Mouse (Mus musculus) intestine, embryonic 16.5 days (tissue): ENCODE data around the gene Nubpl. TPM values are rescaled to one million over a fixed set of nuclear protein-coding genes. Genes with fewer than 3 reads are reported as not detected.

Experiments used
- ATAC-seq: fragments of 200-750 bp; cut with Nextera tagmentation; 2 replicates; pipeline ENCODE4 v1.8.0; 2017; ENCODE audit warnings: moderate TSS enrichment, moderate library complexity
- H3K27ac ChIP-seq: fragments of 300-500 bp; sonication (generic); 2 replicates; pipeline ENCODE4 v1.5.1; 2014; ENCODE audit warnings: mild to moderate bottlenecking, low read length
- H3K27me3 ChIP-seq: fragments of 300-500 bp; sonication (generic); replicated peaks from 2 replicates; pipeline ENCODE4 v1.6.1; 2014; ENCODE audit warnings: low read length, control low read depth, mixed read lengths; ENCODE audit not compliant: control insufficient read depth, insufficient read depth
- H3K36me3 ChIP-seq: fragments of 300-500 bp; sonication (generic); 2 replicates; pipeline ENCODE4 v1.6.1; 2014; ENCODE audit warnings: low read length, control low read depth; ENCODE audit not compliant: control insufficient read depth, insufficient read depth
- H3K4me1 ChIP-seq: fragments of 300-500 bp; sonication (generic); 2 replicates; pipeline ENCODE4 v1.6.1; 2014; ENCODE audit warnings: low read length, control low read depth, mixed read lengths; ENCODE audit not compliant: control insufficient read depth, insufficient read depth
- H3K4me2 ChIP-seq: fragments of 300-500 bp; sonication (generic); 2 replicates; pipeline ENCODE4 v1.6.1; 2014; ENCODE audit warnings: low read depth, low read length, control low read depth
- H3K4me3 ChIP-seq: fragments of 300-500 bp; sonication (generic); 2 replicates; pipeline ENCODE4 v1.5.1; 2014; ENCODE audit warnings: mild to moderate bottlenecking, low read length
- H3K9ac ChIP-seq: fragments of 300-500 bp; sonication (generic); 2 replicates; pipeline ENCODE4 v1.6.1; 2014; ENCODE audit warnings: low read depth, low read length
- H3K9me3 ChIP-seq: fragments of 300-500 bp; sonication (generic); 2 replicates; pipeline ENCODE4 v1.6.1; 2016; ENCODE audit warnings: low read length, control low read depth; ENCODE audit not compliant: control insufficient read depth
- WGBS: fragments of 180-500 bp; shearing (Covaris S2); extraction: QIAGEN DNeasy Blood & Tissue Kit; methylation state at CpG from one replicate; pipeline ENCODE4 v1.1.7; 2014; 5-methylcytosine and 5-hydroxymethylcytosine counted together
- polyA plus RNA-seq: library from polyadenylated mRNA; unstranded; fragments of >200 nt; fragmentation: Nextera tagmentation; extraction: Ambion mirVana; gene quantifications from 2 replicates; pipeline ENCODE4 v1.2.1, GENCODE M21; 2015

Gene Nubpl
- polyA plus RNA-seq, 1 experiment from 2014 or later = 10.9 TPM

GRCm38 (mm10) chr12:52272828-52273227 is 175.3 kb downstream of the Nubpl start:
- Histone ChIP-seq H3K4me3 (no peak overlapping the region), H3K4me1 (no peaks in the 10 kb centered on the region), H3K27ac (no peak overlapping the region), H3K27me3 (no peaks in the 10 kb centered on the region), H3K9me3 (no peaks in the 10 kb centered on the region), H3K4me2 (no peak overlapping the region), H3K9ac (no peak overlapping the region), H3K36me3 (no peaks in the 10 kb centered on the region)
- 29% methylated on average over 1 of the region's 1 CpGs for WGBS
- no peak for ATAC-seq

DNA sequence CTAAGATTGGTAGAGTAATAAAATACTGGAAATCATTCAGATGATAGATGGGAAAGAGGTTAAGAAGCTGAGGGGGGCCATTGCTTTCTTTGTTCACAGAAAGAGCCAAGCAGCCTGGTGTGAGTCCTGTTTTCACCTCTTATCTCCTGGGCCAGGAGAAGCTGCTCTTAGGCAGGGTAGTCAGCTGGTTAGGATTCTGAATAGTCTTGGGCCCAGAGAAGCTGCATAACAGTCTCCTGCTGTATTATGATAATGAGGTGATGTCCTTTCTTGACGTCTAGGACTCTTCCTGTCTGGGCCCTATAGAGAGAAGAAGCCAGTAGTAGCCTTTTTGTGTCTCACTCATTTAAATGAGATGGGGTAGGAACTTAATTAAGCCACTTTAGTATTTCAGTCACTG is 178.8 kb downstream of the Nubpl start:
- Histone ChIP-seq H3K4me1 (no peaks in the 10 kb centered on the region), H3K27me3 (no peaks in the 10 kb centered on the region), H3K9ac (no peak overlapping the region), H3K4me2 (no peak overlapping the region), H3K27ac (no peak overlapping the region), H3K4me3 (no peak overlapping the region), H3K9me3 (no peaks in the 10 kb centered on the region), H3K36me3 (no peaks in the 10 kb centered on the region)
- ATAC-seq = no peak
- 44% methylated on average over 1 of the region's 1 CpGs for WGBS

GRCm38 (mm10) chr12:52281232-52281631 is 183.7 kb downstream of the Nubpl start:
- Histone ChIP-seq H3K9ac (no peak overlapping the region), H3K4me2 (no peak overlapping the region), H3K27ac (no peak overlapping the region), H3K27me3 (no peaks in the 10 kb centered on the region), H3K4me1 (no peaks in the 10 kb centered on the region), H3K36me3 (no peaks in the 10 kb centered on the region), H3K4me3 (no peak overlapping the region), H3K9me3 (no peaks in the 10 kb centered on the region)
- no peak for ATAC-seq
- WGBS = 59% methylated on average over 1 of the region's 1 CpGs

GRCm38 (mm10) chr12:52284471-52284870 is 186.9 kb downstream of the Nubpl start:
- H3K9me3 ChIP-seq = no peaks in the 10 kb centered on the region
- no peak overlapping the region for H3K4me3 ChIP-seq
- ATAC-seq = no peak
- H3K27me3 ChIP-seq = no peaks in the 10 kb centered on the region
- H3K9ac ChIP-seq = no peak overlapping the region
- no peaks in the 10 kb centered on the region for H3K36me3 ChIP-seq
- H3K4me2 ChIP-seq = no peak overlapping the region
- no peaks in the 10 kb centered on the region for H3K4me1 ChIP-seq
- no peak overlapping the region for H3K27ac ChIP-seq

DNA sequence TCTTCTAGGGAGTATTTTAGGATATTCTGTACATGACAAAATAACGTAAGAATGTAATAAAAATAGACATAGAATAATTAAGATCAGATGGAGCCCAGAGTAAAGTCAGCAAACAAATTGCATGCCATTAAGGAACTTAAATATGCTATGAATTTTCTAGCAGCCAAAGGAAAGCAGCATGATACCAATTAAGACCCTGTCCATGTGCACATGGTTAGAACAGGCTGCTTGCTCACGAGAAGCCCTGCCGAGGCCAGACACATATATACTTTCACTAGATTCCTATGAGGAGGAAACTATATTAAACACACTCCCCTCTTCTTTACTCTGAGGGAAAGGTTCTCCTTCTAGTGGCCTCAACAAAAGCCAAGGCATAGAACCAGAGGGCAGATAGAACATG is 189.3 kb downstream of the Nubpl start:
- WGBS = 86% methylated on average over 3 of the region's 3 CpGs
- no peaks in the 10 kb centered on the region for H3K9me3 ChIP-seq
- H3K36me3 ChIP-seq = no peaks in the 10 kb centered on the region
- H3K4me3 ChIP-seq = no peak overlapping the region
- no peaks in the 10 kb centered on the region for H3K4me1 ChIP-seq
- no peak overlapping the region for H3K9ac ChIP-seq
- H3K27me3 ChIP-seq = no peaks in the 10 kb centered on the region
- H3K4me2 ChIP-seq = no peak overlapping the region
- ATAC-seq = no peak
- no peak overlapping the region for H3K27ac ChIP-seq

DNA sequence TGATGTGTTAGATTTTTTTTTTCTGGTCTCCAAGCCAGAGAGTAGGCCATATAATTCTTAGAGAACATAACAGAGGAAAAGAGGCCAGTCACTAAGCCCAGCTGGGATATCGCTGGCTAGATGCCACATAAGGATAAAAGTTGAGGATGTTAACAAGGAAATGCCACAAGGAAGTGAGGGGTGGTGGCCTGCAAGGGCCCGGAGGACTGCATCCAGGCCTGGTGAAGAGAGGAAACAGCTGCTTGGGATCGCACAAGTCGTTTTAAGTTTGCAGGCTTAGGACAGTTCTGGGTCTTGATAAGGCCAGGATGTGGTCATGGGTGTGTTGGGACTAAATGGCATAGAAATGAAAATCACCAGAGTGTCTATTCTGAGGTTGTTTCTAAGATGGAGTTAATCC is 191.0 kb downstream of the Nubpl start:
- no peaks in the 10 kb centered on the region for H3K36me3 ChIP-seq
- no peak overlapping the region for H3K9ac ChIP-seq
- no peak overlapping the region for H3K4me3 ChIP-seq
- H3K27ac ChIP-seq = no peak overlapping the region
- no peak for ATAC-seq
- no peaks in the 10 kb centered on the region for H3K4me1 ChIP-seq
- H3K9me3 ChIP-seq = no peaks in the 10 kb centered on the region
- H3K27me3 ChIP-seq = no peaks in the 10 kb centered on the region
- WGBS = 35% methylated on average over 4 of the region's 4 CpGs
- H3K4me2 ChIP-seq = no peak overlapping the region

GRCm38 (mm10) chr12:52288941-52289567 is 191.5 kb downstream of the Nubpl start:
- no peak overlapping the region for H3K4me3 ChIP-seq
- no peaks in the 10 kb centered on the region for H3K27me3 ChIP-seq
- no peaks in the 10 kb centered on the region for H3K36me3 ChIP-seq
- H3K4me1 ChIP-seq = no peaks in the 10 kb centered on the region
- H3K9ac ChIP-seq = no peak overlapping the region
- H3K4me2 ChIP-seq = no peak overlapping the region
- H3K27ac ChIP-seq = no peak overlapping the region
- no peaks in the 10 kb centered on the region for H3K9me3 ChIP-seq
- WGBS = 57% methylated on average over 11 of the region's 11 CpGs
- ATAC-seq = no peak

GRCm38 (mm10) chr12:52289594-52289993 is 192.1 kb downstream of the Nubpl start:
- Histone ChIP-seq H3K9ac (no peak overlapping the region), H3K4me2 (no peak overlapping the region), H3K27ac (no peak overlapping the region), H3K36me3 (no peaks in the 10 kb centered on the region), H3K27me3 (no peaks in the 10 kb centered on the region), H3K9me3 (no peaks in the 10 kb centered on the region), H3K4me1 (no peaks in the 10 kb centered on the region), H3K4me3 (no peak overlapping the region)
- ATAC-seq = no peak
- 75% methylated on average over 10 of the region's 10 CpGs for WGBS

GRCm38 (mm10) chr12:52293931-52294330 is 196.4 kb downstream of the Nubpl start:
- H3K36me3 ChIP-seq = no peaks in the 10 kb centered on the region
- 85% methylated on average over 2 of the region's 2 CpGs for WGBS
- no peaks in the 10 kb centered on the region for H3K27me3 ChIP-seq
- no peak overlapping the region for H3K4me2 ChIP-seq
- no peak for ATAC-seq
- no peaks in the 10 kb centered on the region for H3K4me1 ChIP-seq
- no peak overlapping the region for H3K9ac ChIP-seq
- no peak overlapping the region for H3K27ac ChIP-seq
- H3K4me3 ChIP-seq = no peak overlapping the region
- H3K9me3 ChIP-seq = no peaks in the 10 kb centered on the region

DNA sequence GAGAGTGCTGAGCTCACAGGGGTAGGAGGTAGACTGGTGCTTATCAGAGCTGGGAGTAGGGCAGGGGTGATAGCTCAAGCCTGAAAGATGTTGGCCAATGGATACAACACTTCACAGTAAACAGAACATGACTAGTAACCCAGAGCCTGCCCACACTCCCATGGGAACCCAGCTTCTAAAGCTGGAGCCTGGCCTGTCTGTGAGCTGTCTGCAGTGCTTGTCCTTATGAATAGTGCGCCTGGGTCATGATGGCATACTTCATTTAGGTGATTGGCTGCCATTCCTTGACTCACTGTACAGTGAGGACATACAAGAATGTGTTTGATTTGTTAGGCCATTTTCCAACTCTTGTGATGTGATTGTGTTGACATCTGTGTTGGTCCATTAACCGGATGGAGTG is 200.5 kb downstream of the Nubpl start:
- 92% methylated on average over 2 of the region's 2 CpGs for WGBS
- H3K27ac ChIP-seq = no peak overlapping the region
- no peak overlapping the region for H3K9ac ChIP-seq
- no peaks in the 10 kb centered on the region for H3K9me3 ChIP-seq
- H3K4me2 ChIP-seq = no peak overlapping the region
- no peak for ATAC-seq
- no peaks in the 10 kb centered on the region for H3K36me3 ChIP-seq
- H3K4me1 ChIP-seq = no peaks in the 10 kb centered on the region
- no peak overlapping the region for H3K4me3 ChIP-seq
- H3K27me3 ChIP-seq = no peaks in the 10 kb centered on the region
